Mouse (Mus musculus) liver, embryonic 12.5 days (tissue): Measurements from ENCODE around the gene Fgf12. TPM values are rescaled to one million over a fixed set of nuclear protein-coding genes. Genes with fewer than 3 reads are reported as not detected.

Experiments used
- ATAC-seq: fragments of 200-750 bp; cut with Nextera tagmentation; 2 replicates; pipeline ENCODE4 v1.8.0; 2017; ENCODE audit warnings: moderate number of reproducible peaks, mild to moderate bottlenecking, moderate library complexity
- H3K27ac ChIP-seq: fragments of 300-500 bp; sonication (generic); 2 replicates; pipeline ENCODE4 v1.5.1; 2016; ENCODE audit warnings: mild to moderate bottlenecking
- H3K27me3 ChIP-seq: fragments of 300-500 bp; sonication (generic); replicated peaks from 2 replicates; pipeline ENCODE4 v1.6.1; 2016; ENCODE audit warnings: mild to moderate bottlenecking, moderate library complexity
- H3K36me3 ChIP-seq: fragments of 300-500 bp; sonication (generic); 2 replicates; pipeline ENCODE4 v1.6.1; 2016; ENCODE audit warnings: mild to moderate bottlenecking, moderate library complexity
- H3K4me1 ChIP-seq: fragments of 300-500 bp; sonication (generic); 2 replicates; pipeline ENCODE4 v1.6.1; 2016
- H3K4me2 ChIP-seq: fragments of 300-500 bp; sonication (generic); 2 replicates; pipeline ENCODE4 v1.6.1; 2016; ENCODE audit warnings: mild to moderate bottlenecking, moderate library complexity
- H3K4me3 ChIP-seq: fragments of 300-500 bp; sonication (generic); 2 replicates; pipeline ENCODE4 v1.5.1; 2016; ENCODE audit warnings: mild to moderate bottlenecking, moderate library complexity
- H3K9ac ChIP-seq: fragments of 300-500 bp; sonication (generic); 2 replicates; pipeline ENCODE4 v1.6.1; 2016; ENCODE audit warnings: mild to moderate bottlenecking, moderate library complexity
- H3K9me3 ChIP-seq: fragments of 300-500 bp; sonication (generic); replicated peaks from 2 replicates; pipeline ENCODE4 v1.6.1; 2016; ENCODE audit warnings: mild to moderate bottlenecking, moderate library complexity
- WGBS: fragments of 180-500 bp; shearing (Covaris S2); methylation state at CpG from one replicate; pipeline ENCODE4 v1.1.7; 2016; ENCODE audit not compliant: insufficient replicate concordance; 5-methylcytosine and 5-hydroxymethylcytosine counted together
- polyA plus RNA-seq: library from polyadenylated mRNA; unstranded; fragments of >200 nt; fragmentation: Nextera tagmentation; extraction: Ambion mirVana; gene quantifications from 2 replicates; pipeline ENCODE4 v1.2.1, GENCODE M21; 2016

Fgf12 gene
- polyA plus RNA-seq, 1 experiment from 2014 or later: 0.14 TPM

DNA sequence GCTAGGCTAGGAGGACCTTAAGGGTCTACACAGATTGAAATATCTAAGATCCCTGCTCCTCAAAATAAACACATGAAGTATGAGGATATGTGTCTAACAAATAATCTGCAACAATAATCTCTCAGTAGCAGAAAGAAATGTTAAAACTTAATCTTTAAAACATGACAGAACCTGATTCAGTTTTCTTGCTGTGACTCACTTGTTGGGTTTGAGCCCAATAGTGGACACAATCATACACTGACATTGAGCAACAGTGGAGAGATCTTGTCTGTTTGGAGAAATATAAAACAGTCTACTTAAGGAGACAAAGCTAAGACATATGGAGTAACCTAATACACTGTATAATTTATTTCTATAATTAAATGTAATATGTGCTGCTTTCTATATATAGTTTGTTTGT lies 379.6 kb downstream of the Fgf12 start:
- Histone ChIP-seq H3K36me3 (no peaks in the 10 kb centered on the region), H3K27ac (no peak overlapping the region), H3K27me3 (no peaks in the 10 kb centered on the region), H3K4me1 (no peaks in the 10 kb centered on the region), H3K9me3 (no peaks in the 10 kb centered on the region), H3K4me3 (no peak overlapping the region), H3K9ac (no peak overlapping the region), H3K4me2 (no peak overlapping the region)
- ATAC-seq: no peak

- H3K4me2 ChIP-seq: no peak overlapping the region
- H3K27me3 ChIP-seq: no peaks in the 10 kb centered on the region
- no peaks in the 10 kb centered on the region for H3K9me3 ChIP-seq
- H3K4me1 ChIP-seq: no peaks in the 10 kb centered on the region
- no peaks in the 10 kb centered on the region for H3K36me3 ChIP-seq
- no peak for ATAC-seq
- H3K9ac ChIP-seq: no peak overlapping the region
- 54% methylated on average over 2 of the region's 2 CpGs for WGBS
- no peak overlapping the region for H3K27ac ChIP-seq
- H3K4me3 ChIP-seq: no peak overlapping the region
These were observed 402.2 kb downstream of the Fgf12 start for GRCm38 (mm10) chr16:28350624-28351023.

- Histone ChIP-seq H3K36me3 (no peaks in the 10 kb centered on the region), H3K4me3 (no peak overlapping the region), H3K9ac (no peak overlapping the region), H3K4me2 (no peak overlapping the region), H3K4me1 (no peaks in the 10 kb centered on the region), H3K27ac (no peak overlapping the region), H3K9me3 (no peaks in the 10 kb centered on the region), H3K27me3 (no peaks in the 10 kb centered on the region)
- WGBS: 49% methylated on average over 6 of the region's 6 CpGs
- no peak for ATAC-seq
These were observed 407.5 kb downstream of the Fgf12 start for GRCm38 (mm10) chr16:28345323-28345722.

DNA sequence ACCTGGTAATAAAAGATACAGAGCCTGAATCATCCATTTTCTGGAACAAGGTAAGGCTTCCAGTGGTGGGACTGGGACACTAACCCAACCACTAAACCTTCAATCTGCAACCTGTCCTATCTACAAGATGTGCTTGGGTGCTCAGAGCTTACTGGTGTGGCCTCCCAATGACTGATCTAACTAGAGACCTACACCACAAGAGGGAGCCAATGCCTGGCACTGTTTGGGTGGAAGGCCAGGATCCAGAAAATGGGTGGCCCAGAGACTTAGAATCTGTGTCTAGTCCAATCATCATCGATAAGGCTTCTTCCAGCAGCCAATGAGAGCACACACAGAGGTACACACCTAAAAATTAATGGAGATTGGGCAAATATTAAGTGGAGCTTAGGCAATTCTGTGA lies 414.9 kb downstream of the Fgf12 start:
- WGBS: 56% methylated on average over 1 of the region's 1 CpGs
- no peak for ATAC-seq
- H3K36me3 ChIP-seq: no peaks in the 10 kb centered on the region

DNA sequence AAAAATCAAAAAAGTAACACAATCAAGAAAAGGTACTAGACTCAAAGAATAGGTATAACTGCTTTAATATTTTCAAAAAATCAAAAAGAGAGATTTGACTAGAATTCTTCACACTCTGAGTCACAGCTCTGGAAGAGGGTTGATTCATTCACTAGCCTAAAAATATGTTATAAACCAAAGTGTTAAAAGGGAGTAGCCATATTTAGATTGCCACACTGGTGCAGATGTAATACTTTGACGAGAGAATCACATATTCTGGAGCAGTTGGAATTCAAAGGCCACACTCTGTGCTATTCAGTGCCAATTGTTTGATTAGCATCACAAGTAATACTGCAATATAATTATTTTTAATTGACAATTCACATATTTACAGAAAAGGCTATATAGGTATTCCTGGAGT lies 416.2 kb downstream of the Fgf12 start:
- Histone ChIP-seq H3K27me3 (no peaks in the 10 kb centered on the region), H3K27ac (no peak overlapping the region), H3K4me1 (no peaks in the 10 kb centered on the region), H3K4me3 (no peak overlapping the region), H3K9me3 (no peaks in the 10 kb centered on the region), H3K9ac (no peak overlapping the region), H3K36me3 (no peaks in the 10 kb centered on the region), H3K4me2 (no peak overlapping the region)
- no peak for ATAC-seq
- 34% methylated on average over 1 of the region's 1 CpGs for WGBS

More for the DNA sequence above, 414.9 kb downstream of the Fgf12 start:
- Histone ChIP-seq H3K9me3 (no peaks in the 10 kb centered on the region), H3K27ac (no peak overlapping the region), H3K4me3 (no peak overlapping the region), H3K4me1 (no peaks in the 10 kb centered on the region), H3K4me2 (no peak overlapping the region), H3K9ac (no peak overlapping the region), H3K27me3 (no peaks in the 10 kb centered on the region)

GRCm38 (mm10) chr16:28335025-28335424 lies 417.8 kb downstream of the Fgf12 start:
- Histone ChIP-seq H3K27ac (no peak overlapping the region), H3K4me2 (no peak overlapping the region), H3K4me1 (no peaks in the 10 kb centered on the region), H3K36me3 (no peaks in the 10 kb centered on the region), H3K27me3 (no peaks in the 10 kb centered on the region), H3K9me3 (no peaks in the 10 kb centered on the region; the same call in 1 of the 2 replicates), H3K4me3 (no peak overlapping the region), H3K9ac (no peak overlapping the region)
- ATAC-seq: no peak
- WGBS: 67% methylated on average over 3 of the region's 3 CpGs

DNA sequence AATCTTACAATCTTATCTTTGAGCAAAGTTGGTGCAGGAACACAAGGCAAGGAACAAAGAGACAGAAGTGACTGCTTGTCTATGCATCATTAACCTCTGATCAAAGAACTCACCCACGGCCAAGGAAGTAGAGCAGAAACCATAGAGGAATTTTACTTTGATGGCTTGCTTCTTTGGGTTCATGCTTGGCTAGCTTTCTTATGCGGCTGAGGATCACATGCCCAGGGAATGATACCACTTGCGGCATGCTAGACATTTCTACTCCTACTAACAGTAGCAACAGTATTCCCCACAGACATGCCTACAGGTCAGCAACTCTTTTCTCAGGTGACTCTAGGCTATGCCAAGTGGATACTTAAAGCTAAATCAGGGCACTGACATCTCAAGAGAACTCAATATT lies 429.3 kb downstream of the Fgf12 start:
- Histone ChIP-seq H3K4me3 (no peak overlapping the region), H3K9me3 (no peaks in the 10 kb centered on the region), H3K4me2 (no peak overlapping the region), H3K36me3 (no peaks in the 10 kb centered on the region), H3K27me3 (no peaks in the 10 kb centered on the region), H3K9ac (no peak overlapping the region), H3K27ac (no peak overlapping the region), H3K4me1 (no peaks in the 10 kb centered on the region)
- WGBS: 72% methylated on average over 3 of the region's 3 CpGs
- ATAC-seq: no peak

DNA sequence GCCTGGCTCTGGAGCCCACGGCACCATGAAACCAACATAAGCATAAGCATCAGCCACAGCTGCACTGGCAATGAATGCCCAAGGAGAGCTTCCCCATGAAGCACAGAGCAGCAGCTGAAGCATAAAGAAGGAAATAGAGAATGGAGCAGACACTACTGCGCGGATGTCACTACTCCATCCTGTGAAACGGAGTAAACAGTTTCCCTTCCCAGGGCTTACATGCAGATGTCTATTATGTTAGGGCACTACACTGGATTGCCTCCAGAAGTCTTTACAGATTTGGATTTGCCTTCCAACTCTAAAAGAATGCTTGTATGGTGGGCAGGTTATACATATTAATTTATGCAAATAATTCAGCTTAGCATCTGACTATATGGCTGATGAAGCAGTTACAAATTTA lies 441.2 kb downstream of the Fgf12 start:
- no peaks in the 10 kb centered on the region for H3K27me3 ChIP-seq
- no peak overlapping the region for H3K9ac ChIP-seq
- H3K36me3 ChIP-seq: no peaks in the 10 kb centered on the region
- WGBS: 74% methylated on average over 4 of the region's 4 CpGs
- H3K4me1 ChIP-seq: no peaks in the 10 kb centered on the region
- no peak for ATAC-seq
- H3K4me2 ChIP-seq: no peak overlapping the region
- no peak overlapping the region for H3K27ac ChIP-seq
- no peak overlapping the region for H3K4me3 ChIP-seq
- H3K9me3 ChIP-seq: no peaks in the 10 kb centered on the region

GRCm38 (mm10) chr16:28303889-28304288 lies 449.0 kb downstream of the Fgf12 start:
- Histone ChIP-seq H3K9me3 (no peaks in the 10 kb centered on the region), H3K36me3 (no peaks in the 10 kb centered on the region), H3K9ac (no peak overlapping the region), H3K4me2 (no peak overlapping the region), H3K4me3 (no peak overlapping the region), H3K27ac (no peak overlapping the region), H3K4me1 (no peaks in the 10 kb centered on the region), H3K27me3 (no peaks in the 10 kb centered on the region)
- WGBS: 30% methylated on average over 1 of the region's 1 CpGs
- no peak for ATAC-seq

DNA sequence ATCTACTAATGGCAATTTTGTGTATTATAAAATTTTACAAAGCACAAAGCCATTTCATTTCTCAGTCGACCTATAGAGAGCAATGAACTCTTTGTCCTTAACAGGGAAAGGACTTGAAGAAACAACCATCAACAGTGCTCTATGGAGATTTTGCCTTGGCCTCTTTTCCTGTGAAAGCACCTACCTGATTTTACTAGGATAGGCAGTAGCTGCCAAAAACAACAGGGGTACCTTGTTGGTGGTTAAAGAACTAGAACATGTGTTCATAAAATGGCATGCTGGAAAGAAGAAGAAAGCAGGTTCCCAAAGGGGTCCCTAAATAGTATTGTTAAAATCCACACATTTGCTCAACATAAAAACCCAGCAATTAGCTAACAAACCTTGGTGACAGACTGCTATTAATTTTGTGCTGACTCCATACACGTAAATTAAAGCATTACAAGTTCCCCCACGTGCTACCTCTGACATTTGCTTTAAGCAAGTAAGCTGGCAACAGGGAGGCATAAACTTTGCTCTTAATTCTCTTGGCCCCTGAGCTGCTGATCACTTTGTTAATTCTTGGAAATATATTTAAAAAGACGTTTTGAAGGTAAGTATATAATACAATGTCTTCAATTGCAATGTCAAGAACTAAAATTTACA lies 463.1 kb downstream of the Fgf12 start:
- no peak for ATAC-seq
- no peaks in the 10 kb centered on the region for H3K27me3 ChIP-seq
- H3K9ac ChIP-seq: no peak overlapping the region
- H3K4me1 ChIP-seq: no peaks in the 10 kb centered on the region
- 39% methylated on average over 4 of the region's 4 CpGs for WGBS
- H3K4me2 ChIP-seq: no peak overlapping the region
- H3K27ac ChIP-seq: no peak overlapping the region
- H3K36me3 ChIP-seq: no peaks in the 10 kb centered on the region
- H3K9me3 ChIP-seq: no peaks in the 10 kb centered on the region
- H3K4me3 ChIP-seq: no peak overlapping the region

GRCm38 (mm10) chr16:28257904-28258303 lies 495.0 kb downstream of the Fgf12 start:
- WGBS: 52% methylated on average over 5 of the region's 5 CpGs
- Histone ChIP-seq H3K36me3 (no peaks in the 10 kb centered on the region), H3K27ac (no peak overlapping the region), H3K4me1 (no peaks in the 10 kb centered on the region), H3K4me2 (no peak overlapping the region), H3K4me3 (no peak overlapping the region), H3K9ac (no peak overlapping the region), H3K27me3 (no peaks in the 10 kb centered on the region), H3K9me3 (no peaks in the 10 kb centered on the region)
- ATAC-seq: no peak

DNA sequence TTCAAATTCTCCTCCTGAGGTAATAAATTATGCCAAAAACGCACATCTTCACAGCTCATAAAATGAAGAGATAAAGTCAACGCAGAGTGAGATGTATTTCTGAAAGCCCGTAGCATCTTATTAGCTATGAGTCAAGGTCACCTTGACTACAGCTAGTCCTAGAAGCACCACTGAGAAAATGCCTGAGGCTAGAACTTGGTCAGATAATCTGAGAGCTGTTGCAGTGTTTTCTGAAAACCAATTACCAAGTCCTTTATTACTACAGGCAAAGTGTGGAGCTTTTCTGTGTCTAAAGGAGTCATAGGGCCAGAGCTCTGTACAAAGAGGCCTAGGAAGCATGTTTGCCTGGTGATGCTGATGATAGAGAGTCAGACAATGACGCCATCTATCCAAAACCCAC lies 498.6 kb downstream of the Fgf12 start:
- Histone ChIP-seq H3K4me2 (no peak overlapping the region), H3K36me3 (no peaks in the 10 kb centered on the region), H3K27ac (no peak overlapping the region), H3K27me3 (no peaks in the 10 kb centered on the region), H3K4me3 (no peak overlapping the region), H3K4me1 (no peaks in the 10 kb centered on the region), H3K9me3 (no peaks in the 10 kb centered on the region), H3K9ac (no peak overlapping the region)
- no peak for ATAC-seq
- WGBS: 66% methylated on average over 4 of the region's 4 CpGs

GRCm38 (mm10) chr16:28251930-28252329 lies 500.9 kb downstream of the Fgf12 start:
- Histone ChIP-seq H3K27me3 (no peaks in the 10 kb centered on the region), H3K9me3 (no peaks in the 10 kb centered on the region), H3K4me2 (no peak overlapping the region), H3K9ac (no peak overlapping the region), H3K27ac (no peak overlapping the region), H3K4me3 (no peak overlapping the region), H3K36me3 (no peaks in the 10 kb centered on the region), H3K4me1 (no peaks in the 10 kb centered on the region)
- 59% methylated on average over 3 of the region's 3 CpGs for WGBS
- ATAC-seq: no peak
